Mouse (Mus musculus) G1E (cell line): ENCODE results near the gene Gm14326.
"Not testable (repeated sequence)": the region's sequence is repeated elsewhere in the genome, so short reads cannot be mapped to it uniquely, and the experiment has no call there.

ENCODE experiments used
- CTCF ChIP-seq: IDR thresholded peaks from 2 replicates; pipeline ENCODE4 v1.5.1; 2012; ENCODE audit warnings: low read depth, low read length, inconsistent platforms, mixed read lengths
- GATA1 ChIP-seq: IDR thresholded peaks from 2 replicates; pipeline ENCODE4 v1.6.1; 2012; ENCODE audit warnings: borderline replicate concordance, low read length, inconsistent platforms, mixed read lengths
- POLR2AphosphoS5 ChIP-seq: IDR thresholded peaks from 2 replicates; pipeline ENCODE4 v1.6.1; 2012; ENCODE audit warnings: low read depth, low read length, inconsistent platforms; ENCODE audit not compliant: insufficient replicate concordance
- TAL1 ChIP-seq: conservative IDR thresholded peaks from 2 replicates; pipeline ENCODE4 v1.6.1; 2012; ENCODE audit warnings: low read depth, low read length, inconsistent platforms, mixed read lengths

DNA sequence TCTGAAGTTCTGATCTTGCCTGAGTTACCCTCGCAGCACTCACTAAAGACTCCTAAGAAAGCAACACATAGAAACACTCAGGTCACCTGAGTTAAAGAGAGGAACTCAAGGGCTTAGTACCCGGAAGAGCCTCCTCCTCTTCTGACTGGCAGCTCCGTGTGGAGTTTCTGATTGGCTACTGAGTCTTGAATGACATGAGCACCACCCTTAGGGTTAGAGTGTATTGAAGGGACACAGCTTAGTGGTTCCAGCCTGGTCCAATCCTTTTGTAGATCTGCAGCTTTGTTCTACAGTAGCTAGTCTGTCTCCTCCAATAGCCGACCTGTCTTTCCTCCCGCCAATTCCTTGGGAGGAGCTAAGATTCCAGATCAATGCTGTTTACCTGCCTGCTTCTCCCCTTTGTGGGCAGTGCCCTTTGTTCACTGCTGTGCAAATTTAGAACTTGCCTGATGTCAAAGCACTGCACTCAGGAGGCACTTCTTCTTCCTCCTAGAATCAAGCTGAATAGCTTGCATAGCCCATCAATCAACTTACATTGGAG, 31.5 kb downstream of the Gm14326 start, which contains the start of gene Zfp972:
- TF ChIP-seq CTCF, GATA1, TAL1, POLR2AphosphoS5: not testable (repeated sequence)
